Mouse (Mus musculus): ENCODE data around the gene Aph1a. TPM values are rescaled to one million over a fixed set of nuclear protein-coding genes. Genes with fewer than 3 reads are reported as not detected.
"Not testable (repeated sequence)": the region's sequence is repeated elsewhere in the genome, so short reads cannot be mapped to it uniquely, and the experiment has no call there.

The Aph1a gene
- 100 to 1,000 TPM; 114 to 155 (median 121) TPM for total RNA-seq (2022)

DNA sequence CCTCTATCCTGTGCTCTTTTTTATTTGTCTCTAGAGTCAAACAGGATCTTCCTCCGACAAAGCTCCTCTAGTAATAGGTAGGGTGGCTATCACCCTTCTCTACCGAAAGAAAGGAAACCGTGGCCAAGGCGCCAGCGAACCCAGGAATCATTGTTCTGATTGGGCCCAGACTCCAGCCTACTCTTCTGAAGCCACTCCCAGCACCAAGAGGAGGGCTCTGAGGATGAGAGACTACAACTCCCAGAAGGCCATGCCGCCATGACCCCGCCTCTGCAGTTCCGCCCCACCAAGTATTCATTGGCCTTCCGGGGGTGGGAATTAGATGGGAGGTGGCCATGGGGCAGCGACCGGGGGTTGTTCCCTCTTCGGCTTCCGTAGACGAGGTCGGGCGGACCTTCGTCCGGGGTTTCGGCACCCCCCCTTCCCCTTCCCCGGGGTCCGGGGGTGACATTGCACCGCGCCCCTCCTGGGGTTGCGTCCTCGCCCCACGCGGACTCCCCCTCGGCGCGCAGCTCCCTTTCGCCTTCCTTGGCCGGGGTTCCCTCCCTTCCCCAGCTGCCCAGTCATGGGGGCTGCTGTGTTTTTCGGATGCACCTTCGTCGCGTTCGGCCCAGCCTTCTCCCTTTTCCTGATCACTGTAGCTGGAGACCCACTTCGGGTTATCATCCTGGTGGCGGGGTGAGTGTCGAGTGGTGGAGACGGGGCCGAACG lies at the start of gene Aph1a:
Aph1a (plus strand) TSS at position 364 of the 711 bp plus-strand sequence.
- DNase-seq = peak; percentile 98

- no peak for DNase-seq
Measured at GRCm38 (mm10) chr3:95850611-95851010, 43.2 kb upstream of the Aph1a start.

- DNase-seq = no peak
Measured at GRCm38 (mm10) chr3:95851317-95851716, 42.5 kb upstream of the Aph1a start.

GRCm38 (mm10) chr3:95855502-95856089 lies 38.2 kb upstream of the Aph1a start, which contains the start of gene Prpf3:
TSS of gene Prpf3 (minus strand) at chr3:95855885.
- DNase-seq = peak; percentile 92

DNA sequence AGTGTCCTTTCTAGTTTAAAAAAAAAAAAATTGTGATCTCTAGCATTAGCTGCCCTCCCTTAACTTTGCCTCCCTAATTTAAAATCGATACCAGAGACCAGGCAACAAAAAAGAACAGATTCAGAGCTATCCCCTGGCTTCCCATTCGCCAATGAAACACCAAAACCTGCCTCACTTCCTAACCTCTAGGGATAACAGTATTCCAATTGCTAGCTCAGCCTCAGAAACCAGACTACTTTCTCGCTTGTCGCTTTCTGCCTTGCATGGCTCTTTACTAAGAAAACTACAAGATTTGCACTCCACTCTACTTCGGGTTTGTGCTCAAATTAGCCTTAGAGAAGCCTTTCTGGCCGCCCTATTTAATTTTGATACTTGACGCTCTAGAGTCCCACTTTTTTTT lies 37.7 kb upstream of the Aph1a start:
- no peak for DNase-seq

DNA sequence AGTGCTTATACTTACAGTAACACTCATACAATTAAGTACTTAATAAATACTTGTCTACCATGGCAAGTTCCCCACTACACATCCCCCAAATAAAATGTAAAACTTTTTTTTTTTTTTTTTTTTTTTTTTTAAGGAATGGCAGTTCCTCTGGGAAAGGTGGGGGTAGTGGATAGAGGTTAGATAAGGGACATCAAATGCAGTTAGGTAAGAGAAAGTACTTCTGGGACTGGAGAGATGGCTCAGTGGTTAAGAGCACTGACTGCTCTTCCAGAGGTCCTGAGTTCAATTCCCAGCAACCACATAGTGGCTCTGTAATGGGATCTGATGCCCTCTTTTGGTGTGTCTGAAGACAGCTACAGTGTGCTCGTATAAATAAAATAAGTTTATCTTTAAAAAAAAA lies 36.7 kb upstream of the Aph1a start:
- DNase-seq = not testable (repeated sequence)

DNA sequence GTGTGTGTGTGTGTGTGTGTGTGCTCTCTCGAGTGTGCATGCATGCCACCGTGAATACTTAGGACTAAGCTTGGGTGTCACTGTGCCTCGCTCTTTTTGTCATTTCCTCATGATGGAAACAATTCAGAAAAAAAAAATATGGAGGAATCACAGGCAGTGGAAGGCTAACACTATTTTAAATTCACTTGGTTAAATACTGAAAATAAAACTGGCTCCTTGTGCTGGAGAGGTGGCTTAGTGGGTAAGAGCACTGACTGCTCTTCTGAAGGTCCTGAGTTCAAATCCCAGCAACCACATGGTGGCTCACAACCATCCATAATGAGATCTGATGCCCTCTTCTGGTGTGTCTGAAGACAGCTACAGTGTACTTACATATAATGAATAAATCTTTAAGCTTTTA lies 35.5 kb upstream of the Aph1a start:
- not testable (repeated sequence) for DNase-seq

DNA sequence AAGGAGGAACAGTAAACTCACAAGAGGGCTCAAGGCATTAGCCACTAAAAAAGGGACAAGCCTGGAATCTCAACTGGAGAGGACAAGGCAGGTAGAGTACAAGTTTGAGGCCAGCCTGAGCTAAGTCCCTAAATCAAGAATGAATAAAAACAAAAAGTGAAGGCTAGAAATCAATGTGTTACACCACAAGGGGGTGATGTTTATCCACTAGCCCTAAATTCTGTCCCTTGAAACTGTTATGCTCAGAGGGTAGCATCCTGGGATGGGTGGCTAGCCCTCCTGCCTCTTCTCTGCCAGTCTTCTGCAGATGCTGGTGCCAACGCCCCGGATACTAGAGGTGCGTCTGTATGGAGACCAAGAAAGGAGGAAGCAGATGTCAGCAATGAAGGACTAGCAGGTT lies 33.4 kb upstream of the Aph1a start:
- no peak for DNase-seq

GRCm38 (mm10) chr3:95861216-95861615 lies 32.6 kb upstream of the Aph1a start:
- DNase-seq = no peak

- peak; percentile 48 for DNase-seq
Measured at GRCm38 (mm10) chr3:95861796-95862195, 32.0 kb upstream of the Aph1a start.

DNA sequence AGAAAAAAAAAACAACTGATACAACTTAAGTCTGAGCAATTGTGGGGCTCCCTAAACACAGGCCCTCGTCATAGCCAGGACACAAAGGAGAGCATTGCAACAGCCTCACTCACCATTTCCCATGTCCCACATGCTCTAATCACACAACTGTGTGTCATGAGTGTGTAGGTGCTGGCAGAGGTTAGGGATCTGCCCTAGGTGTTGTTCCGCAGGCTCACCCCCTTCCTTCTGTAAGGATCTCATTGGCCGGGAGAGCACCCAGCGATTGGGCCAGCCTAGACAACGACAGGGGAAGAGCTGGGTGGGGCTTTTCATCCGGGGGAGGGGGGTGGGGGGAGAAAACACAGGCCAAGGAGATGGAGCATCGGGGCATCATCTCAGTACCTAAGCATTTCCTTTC lies 30.2 kb upstream of the Aph1a start:
- no peak for DNase-seq

DNA sequence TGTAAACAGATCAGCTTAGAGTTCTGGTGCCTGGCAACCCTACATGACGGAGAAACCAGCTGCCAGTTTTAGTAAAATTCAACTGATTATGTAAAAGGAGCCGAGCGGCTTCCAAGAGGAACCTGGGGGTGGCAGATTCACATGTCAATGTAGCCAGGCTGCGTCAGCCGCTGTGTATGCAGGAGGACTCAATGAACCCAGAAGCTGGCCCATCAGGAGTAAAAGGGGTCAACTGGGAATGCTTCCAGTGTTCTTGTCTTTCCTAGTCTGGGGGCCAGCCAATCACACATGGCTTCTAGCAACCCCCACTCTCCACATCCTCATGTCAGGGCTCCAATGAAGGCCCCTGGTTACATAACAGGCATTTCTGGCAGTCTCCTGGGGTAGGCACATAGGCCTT lies 28.7 kb upstream of the Aph1a start:
- no peak for DNase-seq

- no peak for DNase-seq
Measured at GRCm38 (mm10) chr3:95865571-95865970, 28.2 kb upstream of the Aph1a start.

DNA sequence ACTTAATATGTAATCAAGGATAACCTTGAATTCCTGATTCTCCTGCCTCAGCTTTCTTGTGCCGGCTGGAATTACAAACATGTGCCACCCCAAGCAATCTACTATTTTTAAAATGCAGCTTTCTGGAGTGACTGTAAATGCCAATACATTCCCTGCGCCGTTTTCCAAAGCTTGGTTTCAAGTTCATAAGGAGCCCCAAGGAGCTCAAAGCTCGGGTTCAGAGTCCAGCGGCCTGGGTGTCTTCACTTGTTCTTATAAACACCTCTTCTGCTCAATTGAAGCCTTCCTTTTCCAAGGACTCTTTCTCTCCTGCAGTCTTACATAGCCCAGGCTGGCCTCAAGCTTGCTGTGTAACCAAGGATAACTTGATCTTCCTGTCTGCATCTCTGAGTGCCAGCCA lies 27.7 kb upstream of the Aph1a start:
- no peak for DNase-seq

- no peak for DNase-seq
Measured at GRCm38 (mm10) chr3:95867408-95867807, 26.4 kb upstream of the Aph1a start.

GRCm38 (mm10) chr3:95870976-95871375 lies 22.8 kb upstream of the Aph1a start:
- no peak for DNase-seq

- DNase-seq = peak; percentile 87
Measured at GRCm38 (mm10) chr3:95871392-95871867, 22.3 kb upstream of the Aph1a start, which contains the start of gene Mrps21. TSS of gene Mrps21 (minus strand) at chr3:95871519.

- no peak for DNase-seq
Measured at GRCm38 (mm10) chr3:95872048-95872447, 21.7 kb upstream of the Aph1a start.

GRCm38 (mm10) chr3:95879063-95879462 lies 14.7 kb upstream of the Aph1a start:
- DNase-seq = no peak

- DNase-seq = peak; percentile 97
Measured at GRCm38 (mm10) chr3:95881979-95882815, 11.6 kb upstream of the Aph1a start, which contains the start of gene Ciart. TSS of gene Ciart (minus strand) at chr3:95882251.

DNA sequence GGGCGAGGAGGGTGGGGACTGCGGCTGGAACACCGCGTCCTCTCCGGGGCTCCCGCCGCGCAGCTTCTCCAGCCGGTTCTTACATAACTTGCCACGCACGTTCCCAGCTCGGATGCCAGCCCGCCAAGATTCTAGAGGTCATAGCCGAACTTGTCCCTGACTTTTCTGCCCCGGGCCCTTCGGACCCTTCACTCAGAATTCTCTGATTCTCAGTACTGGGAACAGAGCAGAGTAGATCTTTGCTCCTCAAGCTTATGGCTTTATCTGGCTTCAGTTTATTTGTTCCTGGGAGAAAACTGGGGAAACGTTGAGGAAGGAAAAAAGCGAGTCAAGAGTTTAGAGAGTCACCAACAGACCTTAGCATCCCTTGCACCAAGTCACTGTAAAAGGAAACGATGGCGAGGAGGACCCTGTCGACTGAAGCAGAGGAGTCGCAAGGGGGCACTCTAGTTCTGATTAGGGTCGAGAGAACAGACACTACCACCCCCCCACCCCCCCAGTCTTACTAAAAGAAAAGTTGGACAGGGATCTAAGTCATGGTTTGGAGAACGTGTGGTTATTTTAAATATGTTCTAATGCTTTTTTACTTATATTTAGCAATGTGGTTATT lies 10.8 kb upstream of the Aph1a start:
- DNase-seq = peak; percentile 64

DNA sequence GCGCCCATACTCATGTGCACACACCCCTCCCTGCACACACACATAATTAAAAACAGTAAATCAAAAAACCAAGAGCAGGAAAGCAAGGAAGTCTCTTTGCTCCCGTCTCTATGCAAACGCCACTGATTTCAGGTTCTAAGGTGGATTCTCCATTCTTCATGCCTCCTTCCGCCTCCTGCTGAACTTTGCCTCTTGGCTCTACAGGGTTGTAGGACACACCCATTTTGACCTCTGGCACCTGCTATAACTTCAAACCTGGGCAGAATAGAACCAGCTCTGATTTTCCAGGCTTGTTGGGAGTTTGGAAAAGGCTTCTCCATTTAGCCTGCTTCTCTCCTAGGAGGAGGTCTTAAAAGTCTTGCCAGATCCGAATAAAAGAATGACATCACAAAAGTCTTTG lies 9.4 kb upstream of the Aph1a start:
- no peak for DNase-seq

DNA sequence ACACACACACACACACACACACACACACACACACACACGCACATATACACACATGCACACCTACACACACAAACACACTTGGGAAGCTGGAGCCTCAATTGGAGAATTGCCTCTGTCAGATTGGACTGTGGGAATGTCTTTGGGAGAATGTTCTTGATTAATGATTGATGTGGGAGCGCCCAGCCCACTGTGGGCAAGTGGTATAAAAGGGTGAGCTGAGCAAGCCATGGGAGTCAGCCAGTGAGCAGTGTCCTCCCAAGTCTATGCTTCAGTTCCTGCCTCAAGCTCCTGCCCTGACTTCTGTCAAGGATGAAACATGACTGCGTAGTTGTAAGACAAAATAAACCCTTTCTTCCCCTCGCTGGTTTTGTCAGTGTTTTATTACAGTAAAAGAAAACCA lies 6.2 kb upstream of the Aph1a start:
- no peak for DNase-seq
